Mouse (Mus musculus) mouse embryonic stem cell (cell line): ENCODE data around the gene Tsfm.

Experiments used
- in situ Hi-C, 2 experiments: fragments of 300-500 bp; cut with MboI; formaldehyde crosslinking; loops; 1 replicate in 1 of 2; 3 replicates in 1 of 2; pipeline ENCODE4 v1.14.3; 2019 to 2020; ENCODE audit warnings: low sequenced_read_pairs in 2 of 2, low pct_unique_long_range_greater_than_20kb in 1 of 2, mixed read lengths in 1 of 2; ENCODE audit not compliant: unreplicated experiment in 1 of 2

The Tsfm gene

DNA sequence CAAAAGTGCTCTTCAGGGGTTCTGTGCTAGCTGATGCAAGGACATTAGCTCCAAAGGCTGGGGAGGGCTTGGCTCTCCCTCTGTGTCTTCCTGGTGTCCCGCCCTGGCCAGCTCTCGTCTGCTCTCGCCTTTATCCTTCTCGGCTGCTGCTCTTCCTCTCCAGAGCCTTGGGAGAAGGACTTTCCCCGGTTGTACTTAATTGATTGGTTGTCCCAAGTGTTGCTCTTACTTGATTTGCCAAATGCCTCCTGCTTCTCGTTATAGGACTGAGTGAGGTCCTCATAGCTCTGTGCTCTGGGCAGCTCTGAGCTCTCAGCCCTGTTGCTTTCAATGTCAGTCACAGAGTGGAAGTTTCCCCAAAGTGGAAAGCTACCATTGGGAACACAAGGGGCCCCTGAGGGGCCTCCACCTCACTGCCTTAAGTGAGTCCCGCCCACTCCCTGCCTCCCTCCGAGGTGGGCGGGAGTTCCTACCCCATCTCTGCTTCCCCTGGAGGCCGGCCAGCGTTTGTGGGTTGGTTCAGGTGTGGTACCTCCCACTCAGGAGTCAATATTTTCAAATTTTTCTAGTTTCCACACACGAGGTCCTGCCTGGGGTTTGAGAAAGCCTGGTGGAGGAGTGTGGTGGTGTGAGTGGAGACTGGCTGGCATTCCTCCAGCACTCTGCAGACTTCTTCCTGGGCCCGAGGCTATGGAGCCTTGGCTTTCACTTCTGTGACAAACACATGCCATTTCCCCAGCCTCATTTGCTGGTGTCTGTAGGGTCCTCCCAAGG is 33.1 kb downstream of the Tsfm start:
- in situ Hi-C loops, result no loop called here

DNA sequence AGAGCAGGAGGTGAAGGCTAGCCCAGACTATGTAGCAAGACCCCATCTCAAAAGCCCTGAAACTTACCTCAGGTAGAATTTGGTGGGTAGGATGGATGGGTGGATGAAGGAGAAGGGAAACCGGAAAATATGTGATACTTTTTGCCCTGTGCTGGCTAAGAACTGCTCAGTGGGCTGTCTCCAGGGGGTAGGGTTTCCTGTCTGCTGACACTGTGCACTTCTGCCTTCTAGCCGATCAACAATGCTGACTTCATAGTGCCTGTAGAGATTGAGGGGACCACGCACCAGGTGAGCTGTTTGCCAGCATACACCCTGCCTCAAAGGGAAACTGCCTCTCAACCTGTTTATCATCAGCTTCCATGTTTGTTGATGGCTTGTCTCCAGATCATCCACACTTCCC is 37.0 kb downstream of the Tsfm start:
- in situ Hi-C loops, result loop anchor here (5.0 kb wide), 2 partner anchors 66 to 76 kb away; no protein-coding TSS in a partner anchor

DNA sequence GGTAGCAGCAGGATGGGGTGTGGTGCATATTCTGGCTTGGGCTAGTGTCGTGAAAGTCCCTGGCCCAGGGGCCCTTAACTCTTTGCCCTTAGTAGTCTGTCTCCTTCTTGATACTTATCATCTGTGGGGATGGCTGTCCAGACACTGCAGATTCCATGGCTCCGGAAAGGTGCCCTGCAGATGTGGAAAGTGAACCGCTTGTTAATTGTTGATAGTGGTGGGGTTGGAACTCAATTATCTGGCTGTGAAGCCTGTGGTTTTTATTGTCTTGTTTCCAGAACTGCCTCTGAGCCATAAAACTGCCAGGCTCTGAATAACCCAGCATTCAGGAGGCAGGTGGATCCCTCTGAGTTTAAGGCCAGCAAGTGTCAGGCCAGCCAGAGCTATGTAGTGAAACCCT is 39.0 kb downstream of the Tsfm start:
- in situ Hi-C loops, result loop anchor here (5.0 kb wide), 2 partner anchors 64 to 74 kb away; no protein-coding TSS in a partner anchor

DNA sequence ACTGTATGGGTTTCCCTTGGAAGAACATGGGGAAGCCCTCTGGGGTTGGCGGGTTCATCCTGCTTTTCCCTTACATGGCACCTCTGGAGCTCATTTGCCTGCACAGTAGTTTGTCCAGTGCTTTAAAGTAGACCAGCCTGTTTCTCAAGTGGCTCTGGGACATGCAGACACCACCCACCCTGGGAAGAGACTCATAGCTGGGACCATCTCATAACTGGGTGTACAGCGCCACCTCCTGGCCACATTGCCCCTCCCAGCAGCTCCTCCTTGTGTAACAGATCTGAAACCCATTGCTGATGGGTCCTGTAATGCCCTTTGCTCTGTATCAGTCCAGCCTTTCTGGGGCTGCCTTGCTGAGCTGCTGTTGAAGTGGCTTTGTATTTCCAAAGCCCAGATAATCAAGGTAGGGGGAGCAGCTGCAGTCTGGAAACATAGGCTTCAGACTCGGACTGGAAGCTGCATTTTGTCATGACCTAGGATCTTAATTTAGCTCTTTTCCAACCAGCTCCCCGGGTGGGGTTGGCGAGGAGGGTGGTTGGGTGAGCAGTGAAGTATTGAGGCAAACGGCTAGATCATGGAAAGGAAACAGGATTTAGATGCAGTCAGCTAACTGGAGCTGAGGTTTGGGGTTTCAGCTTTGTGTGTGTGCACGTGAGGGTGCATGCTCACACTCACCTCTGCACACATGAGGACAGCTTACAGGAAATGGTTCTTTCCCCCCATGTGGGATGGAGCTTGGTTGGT is 40.2 kb downstream of the Tsfm start:
- in situ Hi-C loops, result loop anchor here (5.0 kb wide), 2 partner anchors 63 to 73 kb away; no protein-coding TSS in a partner anchor

DNA sequence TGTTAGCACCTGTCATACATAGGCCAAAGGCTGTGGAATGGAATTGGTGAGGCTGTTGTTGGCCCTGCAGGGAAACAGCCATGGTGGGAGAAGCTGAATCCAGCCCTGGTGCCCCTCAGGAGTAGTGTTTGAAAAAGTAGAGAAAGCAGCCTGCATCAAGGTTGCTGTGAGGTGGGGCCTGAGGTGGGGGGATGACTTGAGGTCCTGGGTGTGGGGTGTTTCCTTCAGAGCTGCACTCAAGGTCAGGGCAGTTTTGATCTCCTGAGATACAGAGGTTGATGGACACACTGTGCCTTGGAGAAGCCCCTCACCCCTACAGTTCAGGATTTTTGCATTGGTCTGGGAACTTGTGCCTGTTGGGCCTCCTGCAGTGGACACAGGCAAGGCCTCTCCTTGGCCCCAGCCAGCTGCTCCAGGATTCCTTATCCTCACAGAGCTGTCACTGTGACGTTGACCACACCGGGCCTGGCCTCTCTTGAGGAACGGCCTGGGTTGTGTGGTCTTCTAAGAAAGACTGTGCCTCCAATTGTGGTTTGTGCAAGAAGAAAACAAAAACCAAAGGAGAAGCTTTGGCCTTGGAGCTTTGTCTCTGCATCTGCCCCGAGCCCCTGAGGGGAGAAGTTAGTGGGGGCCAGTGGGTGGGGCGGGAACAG is 42.0 kb downstream of the Tsfm start:
- in situ Hi-C loops, result no loop called here

DNA sequence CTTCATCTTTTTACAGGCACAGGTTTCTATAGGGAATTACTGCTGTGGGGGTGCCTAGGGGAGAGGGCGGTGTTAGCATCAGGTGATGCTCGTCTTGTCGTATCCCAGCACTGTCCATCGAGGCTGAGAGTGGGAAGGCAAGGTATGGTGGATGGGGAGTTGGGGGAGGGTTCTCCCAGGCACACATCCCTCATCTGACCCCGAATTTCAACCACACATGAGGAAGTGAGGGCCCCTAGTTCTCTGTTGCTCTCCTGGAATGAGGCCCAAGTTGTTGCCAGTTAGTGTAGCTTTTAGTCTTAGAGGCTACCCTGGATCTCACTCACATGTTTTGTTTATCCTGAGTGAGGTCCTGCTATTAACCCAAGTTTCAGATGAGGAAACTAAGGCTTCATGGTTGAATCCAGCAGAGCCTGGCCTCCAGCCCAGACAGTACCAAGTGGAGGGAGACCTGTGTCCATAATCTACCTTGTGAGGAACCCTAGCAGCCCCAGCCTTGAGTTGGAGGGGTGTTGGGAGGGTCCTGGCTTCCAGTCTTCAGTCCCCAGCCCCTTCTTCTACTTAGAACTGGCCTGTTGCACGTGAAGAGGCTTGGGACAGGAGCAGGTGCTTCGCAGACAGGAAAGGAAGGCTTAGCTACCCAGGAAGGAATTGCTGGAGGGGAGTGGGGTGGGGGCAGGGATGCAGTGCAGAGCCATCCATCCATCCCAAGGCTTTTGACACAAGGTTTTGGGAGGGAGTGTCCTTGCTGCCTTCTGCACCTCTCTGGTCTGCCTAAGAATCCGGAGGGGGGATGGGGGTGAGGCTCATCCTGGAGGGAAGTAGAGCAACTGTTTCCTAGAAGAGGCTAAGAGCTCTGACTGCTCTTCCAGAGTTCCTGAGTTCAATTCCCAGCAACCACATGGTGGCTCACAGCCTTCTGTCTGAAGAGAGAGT is 43.2 kb downstream of the Tsfm start:
- in situ Hi-C loops, result no loop called here

DNA sequence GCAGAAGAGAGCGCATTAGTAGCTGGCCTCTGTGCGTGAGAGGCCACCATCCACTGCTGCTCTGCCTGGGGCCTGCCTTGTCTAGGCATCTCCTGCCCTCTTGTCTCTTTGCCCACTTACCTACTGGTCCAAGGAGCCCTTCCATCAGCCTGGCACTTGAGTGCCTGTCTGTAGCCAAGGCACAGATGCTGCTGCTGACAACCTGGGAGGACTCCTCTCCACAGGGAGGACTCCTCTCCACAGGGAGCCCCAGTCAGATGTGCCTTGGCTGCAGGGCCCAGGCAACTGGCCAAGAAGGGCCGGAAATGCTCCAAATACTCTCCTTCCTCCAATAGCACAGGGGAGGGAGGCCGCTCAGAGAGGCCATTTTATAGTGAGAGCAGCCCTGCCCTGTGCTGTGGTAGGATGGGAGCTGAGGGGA is 44.1 kb downstream of the Tsfm start:
- in situ Hi-C loops, result no loop called here

DNA sequence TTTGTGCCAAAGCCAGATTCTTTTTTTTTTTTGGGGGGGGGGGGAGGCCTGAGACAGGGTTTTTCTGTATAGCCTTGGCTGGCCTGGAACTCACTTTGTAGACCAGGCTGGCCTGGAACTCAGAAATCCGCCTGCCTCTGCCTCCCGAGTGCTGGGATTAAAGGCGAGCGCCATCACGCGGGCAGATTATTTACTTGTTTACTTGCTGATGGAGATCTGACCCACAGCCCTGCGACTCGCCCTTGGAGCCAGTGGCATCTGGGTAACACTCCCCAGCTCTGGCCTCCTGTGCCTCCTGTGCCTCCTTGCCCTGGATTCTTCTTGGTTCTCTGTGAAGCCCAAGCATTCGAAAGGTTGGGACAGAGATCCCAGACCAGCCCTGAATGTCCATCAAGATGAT is 45.1 kb downstream of the Tsfm start:
- in situ Hi-C loops, result no loop called here

DNA sequence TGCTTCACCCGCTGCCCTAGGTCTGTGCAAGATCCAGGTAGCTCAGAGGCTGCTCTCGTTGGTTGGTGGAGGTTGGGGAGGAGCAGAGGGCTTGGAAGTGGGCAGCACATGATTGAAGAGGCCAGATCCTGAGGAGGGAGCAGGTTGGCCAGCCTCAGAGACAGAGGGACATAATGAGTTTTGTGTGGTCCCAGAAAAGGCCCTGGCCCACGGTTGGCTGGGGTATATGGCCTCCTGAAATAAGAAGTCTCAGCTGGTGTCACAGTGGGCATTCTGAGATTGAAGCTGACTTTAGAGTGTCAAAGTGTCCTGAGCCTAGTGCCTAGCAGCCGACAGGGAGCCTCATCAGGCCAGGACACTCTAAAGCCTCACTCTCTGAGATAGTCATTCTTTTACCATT is 45.5 kb downstream of the Tsfm start:
- in situ Hi-C loops, result no loop called here

DNA sequence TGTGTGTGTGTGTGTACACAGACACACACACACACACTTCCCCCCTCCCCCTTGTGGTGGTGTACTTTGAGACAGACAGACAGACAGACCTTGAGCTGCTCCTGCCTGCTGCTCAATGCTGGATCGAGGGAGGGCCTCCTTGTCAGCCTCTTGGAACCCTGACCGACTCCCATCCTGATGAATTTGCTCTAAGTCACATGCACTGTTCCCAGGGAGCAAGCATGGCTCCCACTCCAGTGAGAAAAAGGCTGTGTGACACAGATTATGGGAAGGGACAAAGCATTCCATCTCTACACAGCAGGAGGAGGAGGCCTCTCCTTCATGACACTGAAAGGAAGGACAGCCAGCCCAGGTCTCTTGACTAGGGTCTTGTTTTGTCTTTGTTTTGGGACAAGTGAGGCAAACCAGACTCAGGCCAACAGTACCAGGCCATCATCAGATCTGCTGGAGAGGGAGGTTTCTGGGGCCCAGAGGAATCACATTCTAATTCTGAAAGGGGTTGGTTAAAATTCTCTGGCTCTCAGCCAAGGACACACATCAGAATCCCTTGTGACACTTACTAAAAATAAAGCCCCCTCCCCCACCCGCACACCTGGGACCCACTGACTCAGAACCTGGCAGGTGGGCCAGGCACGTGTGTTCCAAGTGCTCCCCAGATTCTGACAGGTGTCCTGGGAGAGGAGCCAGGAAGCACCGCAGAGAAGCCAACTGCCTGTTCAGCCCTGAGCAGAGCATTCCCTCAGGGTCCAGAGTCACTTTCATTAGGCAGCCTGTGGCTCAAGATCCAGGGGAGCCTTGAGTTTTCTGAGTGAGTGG is 46.2 kb downstream of the Tsfm start:
- in situ Hi-C loops, result no loop called here

DNA sequence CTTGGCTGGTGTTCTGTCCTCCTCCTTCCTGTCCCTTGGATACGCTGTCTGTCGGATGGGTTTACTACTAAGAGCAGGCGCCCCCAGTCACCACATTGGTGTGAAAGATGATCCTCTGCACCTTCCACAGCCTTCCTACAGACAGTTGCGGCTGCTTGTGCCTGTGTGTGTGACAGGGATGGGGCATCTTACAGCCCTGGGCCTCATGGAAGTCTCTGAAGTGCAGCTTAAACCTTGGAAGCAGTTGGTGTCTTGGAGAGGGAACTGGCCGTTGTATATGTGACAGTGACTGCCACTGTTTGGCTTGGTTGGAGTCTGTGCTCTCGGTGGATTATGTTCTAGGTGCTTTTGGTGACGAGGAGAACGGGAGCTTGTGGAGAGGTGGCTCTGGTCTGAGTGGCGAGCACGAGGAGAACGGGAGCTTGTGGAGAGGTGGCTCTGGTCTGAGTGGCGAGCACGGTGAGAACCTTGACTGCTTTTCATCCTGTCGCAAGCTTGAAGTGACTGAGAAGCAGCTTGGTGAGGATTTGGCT is 47.4 kb downstream of the Tsfm start:
- in situ Hi-C loops, result no loop called here

DNA sequence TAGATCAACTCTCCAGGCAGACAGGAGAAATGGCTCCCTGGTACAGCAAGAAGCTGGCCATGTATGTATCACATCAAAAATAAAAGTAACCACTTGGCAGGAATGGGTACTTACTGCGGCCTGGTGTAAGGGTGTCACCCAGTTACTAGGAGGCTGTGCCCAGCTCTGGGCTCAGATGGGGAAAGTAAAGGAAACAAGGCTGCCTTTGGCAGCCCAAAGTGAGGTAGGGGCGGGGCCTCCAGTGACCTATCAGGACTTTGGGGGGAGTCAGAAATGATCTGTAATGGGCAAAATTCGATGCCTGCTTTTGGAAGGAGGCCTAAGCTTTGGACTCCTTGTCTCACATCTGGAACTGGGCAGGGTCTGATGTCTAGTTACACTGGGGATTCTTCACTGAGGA is 48.9 kb downstream of the Tsfm start:
- in situ Hi-C loops, result no loop called here

DNA sequence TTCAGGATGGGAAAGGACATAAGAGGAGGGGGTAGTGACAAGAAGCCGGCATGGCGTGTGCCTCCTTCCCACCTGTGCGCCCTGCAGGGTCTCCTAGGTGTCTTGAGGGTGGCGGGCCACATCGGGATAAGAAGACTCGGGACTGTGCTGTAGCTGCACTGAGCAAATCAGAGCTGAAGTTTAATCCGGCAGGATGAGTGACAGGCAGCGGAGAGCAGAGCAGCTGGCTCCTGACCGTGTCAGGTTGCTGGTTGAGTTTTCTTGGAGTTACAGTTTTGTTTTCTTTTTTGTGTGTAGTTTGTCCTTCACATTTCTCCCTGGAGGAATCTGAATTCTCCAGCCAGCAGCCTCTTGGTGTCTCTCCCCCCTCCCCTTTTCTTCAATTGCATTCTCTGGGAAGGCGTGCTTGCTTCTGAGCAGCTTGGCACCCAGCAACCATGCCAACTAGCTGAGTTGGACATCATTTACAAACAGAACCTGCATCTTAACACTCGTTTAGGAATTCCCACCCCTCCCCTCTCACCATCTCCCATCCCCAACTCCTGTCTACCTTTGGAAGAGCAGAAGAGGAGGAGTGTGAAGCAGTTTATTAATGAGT is 49.6 kb downstream of the Tsfm start:
- in situ Hi-C loops, result no loop called here

DNA sequence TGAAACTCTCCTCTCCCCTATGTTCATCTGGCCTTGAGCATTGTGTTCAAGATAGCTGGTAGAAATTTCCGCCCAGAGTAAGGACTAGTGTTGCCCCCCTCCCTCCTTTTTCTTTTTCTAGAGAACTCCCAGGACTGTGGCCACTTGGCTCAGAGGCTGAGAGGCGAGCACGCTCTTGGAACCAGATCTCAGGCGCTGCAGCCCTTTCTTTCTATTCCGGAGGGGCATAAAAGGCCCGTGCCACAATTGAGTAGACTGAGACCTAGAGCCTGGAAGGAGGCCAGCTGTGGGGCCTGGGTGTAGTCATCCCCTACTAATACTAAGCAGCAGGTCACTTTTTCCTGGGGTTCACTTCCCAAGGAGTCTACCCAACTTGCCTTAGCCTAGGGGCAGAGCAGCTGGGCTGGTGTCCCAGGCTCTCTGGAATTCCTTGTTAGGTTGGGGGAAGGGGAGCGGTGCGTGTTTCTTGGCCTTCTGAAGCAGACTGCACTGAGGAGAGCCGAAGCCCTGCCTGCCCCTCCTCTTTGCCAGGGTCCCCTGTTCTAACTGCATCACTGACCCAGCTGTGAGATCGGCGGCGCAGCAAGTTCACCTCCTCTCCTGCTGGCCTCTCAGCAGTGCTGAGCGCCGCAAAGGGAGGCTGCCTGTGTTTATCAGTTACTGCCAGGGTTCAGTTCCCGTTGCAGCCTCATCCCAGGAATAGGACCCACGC is 50.3 kb downstream of the Tsfm start:
- in situ Hi-C loops, result no loop called here

DNA sequence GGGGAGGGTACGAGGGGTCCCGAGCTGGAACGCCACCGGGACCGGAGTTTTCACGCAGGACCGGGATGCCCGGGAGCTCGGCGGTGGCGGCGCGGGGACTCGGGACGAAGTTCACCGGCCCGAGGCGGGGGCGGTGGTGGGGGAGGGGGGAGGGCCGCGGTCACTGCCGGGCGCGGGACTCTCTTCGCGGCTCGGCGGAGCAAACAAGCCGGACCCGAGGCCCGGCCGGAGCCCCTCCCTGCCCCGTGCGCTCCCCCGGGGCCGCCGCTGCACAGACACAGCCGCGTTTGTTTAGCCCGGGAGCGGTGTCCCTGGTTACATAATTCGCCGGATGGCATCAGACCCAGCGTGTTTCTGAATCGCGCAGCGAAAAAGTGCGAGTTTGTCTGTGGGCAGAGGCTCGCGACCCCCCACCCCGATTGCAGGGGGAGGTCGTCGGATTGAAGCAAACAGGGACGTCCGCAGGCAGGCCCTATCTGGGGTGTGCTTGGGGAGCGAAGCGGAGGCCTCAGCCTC is 50.9 kb downstream of the Tsfm start:
- in situ Hi-C loops, result no loop called here

DNA sequence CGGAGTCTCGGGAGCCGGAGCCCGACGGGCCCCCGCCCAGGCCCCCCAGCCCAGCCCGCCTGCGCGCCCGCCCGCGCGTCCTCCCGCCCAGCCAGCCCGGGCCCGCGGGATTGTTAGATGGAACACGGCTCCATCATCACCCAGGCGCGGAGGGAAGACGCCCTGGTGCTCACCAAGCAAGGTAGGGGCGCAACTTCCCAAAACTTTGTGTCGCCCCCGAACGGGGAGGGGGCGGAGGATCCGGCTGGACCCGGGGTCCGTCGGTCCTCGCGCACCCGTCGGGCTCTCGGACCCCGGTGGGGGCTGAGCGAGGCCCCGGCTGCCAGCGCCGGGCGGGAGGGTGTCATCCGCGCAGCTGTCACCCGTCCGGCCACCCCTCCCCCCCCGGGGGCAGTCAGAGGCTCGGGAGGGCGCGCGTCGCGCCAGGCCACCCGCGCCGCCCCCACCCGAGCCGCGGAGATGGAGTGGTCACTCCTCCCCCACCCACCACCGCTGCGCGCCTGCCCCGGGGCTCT is 51.5 kb downstream of the Tsfm start:
- in situ Hi-C loops, result no loop called here
